Mouse (Mus musculus) Patski (cell line): ENCODE data around the gene Ren1. TPM values are rescaled to one million over a fixed set of nuclear protein-coding genes. Genes with fewer than 3 reads are reported as not detected.

Experiments
- ATAC-seq: fragments of 100-300 bp; one replicate; pipeline ENCODE4 v1.8.0; 2021
- CTCF ChIA-PET: fragments of 350-600 bp; sonication (Branson Sonifier 250); formaldehyde crosslinking; loops from one replicate; lab custom pipeline; 2022; ENCODE audit warnings: inconsistent platforms; lab: Charles Lee
- POLR2A ChIA-PET: fragments of 350-600 bp; sonication (Branson Sonifier 250); formaldehyde crosslinking; loops from one replicate; lab custom pipeline; 2022; ENCODE audit warnings: antibody characterized with exemption, inconsistent platforms; lab: Charles Lee
- DNase-seq: peaks from one replicate; pipeline ENCODE4 v3.0.0-alpha.2; 2011; ENCODE audit warnings: low read depth, low spot score
- H3K27me3 ChIP-seq: fragments of 371-371 bp; one replicate; pipeline ENCODE4 v1.5.1; 2021
- CTCF ChIP-seq: fragments of 100-300 bp; IDR thresholded peaks from one replicate; pipeline ENCODE4 v1.5.1; 2021
- in situ Hi-C: fragments of 300-500 bp; cut with MboI; formaldehyde crosslinking; loops from 3 replicates; pipeline ENCODE4 v1.11.1; 2018; ENCODE audit warnings: low pct_unique_long_range_greater_than_20kb, mixed read lengths
- polyA plus RNA-seq: library from polyadenylated mRNA; unstranded; gene quantifications from one replicate; pipeline ENCODE4 v1.2.3, GENCODE M21; 2021

The Ren1 gene
- polyA plus RNA-seq, 1 experiment from 2014 or later, result not detected

- POLR2A ChIA-PET, result no interaction called here
- CTCF ChIA-PET, result no interaction called here
- no peaks in the 10 kb centered on the region for H3K27me3 ChIP-seq
- no peak for ATAC-seq
- in situ Hi-C loops, result loop anchor here (10.0 kb wide), 1 partner anchor 288 kb away; no protein-coding TSS in a partner anchor
- DNase-seq, result no peak
- no peak for TF ChIP-seq CTCF
Observed at GRCm38 (mm10) chr1:133317149-133317548, 33.2 kb upstream of the Ren1 start.

GRCm38 (mm10) chr1:133321267-133321925 is 28.9 kb upstream of the Ren1 start, which contains the start of gene Kiss1:
Kiss1 (plus strand) TSS chr1:133321875.
- DNase-seq (no peak), ATAC-seq (no peak)
- ChIA-PET CTCF (interaction anchor here (1.0 to 2.1 kb wide), 5 partner anchors 13 to 144 kb away, joined by 3 to 7 read pairs (median 5); no protein-coding TSS in a partner anchor), POLR2A (no interaction called here)
- no peaks in the 10 kb centered on the region for H3K27me3 ChIP-seq
- in situ Hi-C loops, result no loop called here
- no peak for TF ChIP-seq CTCF

- in situ Hi-C loops, result no loop called here
- ATAC-seq (no peak), DNase-seq (no peak)
- ChIA-PET CTCF (interaction anchor here (0.8 kb wide), 1 partner anchor 30 kb away, joined by 3 read pairs; no protein-coding TSS in a partner anchor), POLR2A (no interaction called here)
- TF ChIP-seq CTCF, result no peak
- peaks cover 2% of the 10 kb centered on the region for H3K27me3 ChIP-seq
Observed at GRCm38 (mm10) chr1:133323333-133323732, 27.0 kb upstream of the Ren1 start.

DNA sequence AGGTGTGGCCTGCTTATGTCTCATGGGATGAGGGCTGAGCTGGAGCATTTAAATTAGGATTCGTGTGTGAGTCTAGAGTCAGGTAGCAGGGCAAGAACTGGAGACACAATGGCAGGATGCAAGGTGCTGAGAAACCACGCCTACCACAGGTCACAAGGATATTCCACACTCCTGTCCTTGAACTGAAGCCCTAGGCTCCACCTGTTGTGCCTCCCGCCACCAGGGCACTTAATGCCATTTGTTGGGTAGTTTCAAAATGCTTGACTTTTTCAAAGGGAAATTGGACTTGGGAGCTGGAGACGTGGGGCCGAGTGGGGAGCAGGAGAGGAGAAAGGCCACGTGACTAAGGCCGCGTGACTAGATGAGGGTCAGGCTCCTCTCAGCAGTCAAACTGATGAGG is 24.4 kb upstream of the Ren1 start:
- CTCF ChIA-PET, result no interaction called here
- POLR2A ChIA-PET, result interaction anchor here (0.6 kb wide), 1 partner anchor 181 kb away, joined by 3 read pairs; no protein-coding TSS in a partner anchor
- in situ Hi-C loops, result no loop called here
- ATAC-seq (no peak), DNase-seq (no peak)
- no peak for TF ChIP-seq CTCF
- H3K27me3 ChIP-seq, result peaks cover 24% of the 10 kb centered on the region

- CTCF ChIA-PET, result no interaction called here
- H3K27me3 ChIP-seq, result peaks cover 26% of the 10 kb centered on the region
- TF ChIP-seq CTCF, result no peak
- POLR2A ChIA-PET, result no interaction called here
- DNase-seq, result no peak
- in situ Hi-C loops, result no loop called here
- ATAC-seq, result no peak
Observed at GRCm38 (mm10) chr1:133327094-133327493, 23.2 kb upstream of the Ren1 start.

DNA sequence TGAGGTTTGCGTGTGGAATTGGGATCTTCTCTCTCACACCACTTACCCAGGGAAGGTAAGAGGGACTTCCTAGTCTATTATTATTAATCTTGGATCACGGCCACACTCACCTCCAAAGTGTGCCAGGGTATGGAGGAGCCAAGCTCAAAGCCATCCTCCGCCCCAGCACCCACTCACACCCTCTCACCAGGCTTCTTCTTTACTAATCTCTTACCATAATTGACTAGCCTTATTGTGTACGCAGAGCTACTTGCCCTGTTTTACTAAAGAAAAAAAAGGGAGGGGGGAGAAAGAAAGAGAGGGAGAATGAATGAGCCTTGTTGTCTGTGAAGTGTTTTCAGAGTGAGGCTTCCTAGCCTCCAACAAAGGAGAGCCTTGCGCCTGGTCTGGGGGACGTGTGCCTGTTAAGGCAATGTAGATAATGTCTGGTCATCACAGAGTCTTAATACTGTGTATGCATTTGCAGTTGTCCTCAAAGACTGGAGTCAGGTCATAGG is 22.0 kb upstream of the Ren1 start:
- ChIA-PET CTCF (no interaction called here), POLR2A (interaction anchor here (1.8 kb wide), 1 partner anchor 9 kb away, joined by 3 read pairs; no protein-coding TSS in a partner anchor)
- ATAC-seq, result no peak
- in situ Hi-C loops, result no loop called here
- peaks cover 31% of the 10 kb centered on the region for H3K27me3 ChIP-seq
- TF ChIP-seq CTCF, result no peak
- no peak for DNase-seq

DNA sequence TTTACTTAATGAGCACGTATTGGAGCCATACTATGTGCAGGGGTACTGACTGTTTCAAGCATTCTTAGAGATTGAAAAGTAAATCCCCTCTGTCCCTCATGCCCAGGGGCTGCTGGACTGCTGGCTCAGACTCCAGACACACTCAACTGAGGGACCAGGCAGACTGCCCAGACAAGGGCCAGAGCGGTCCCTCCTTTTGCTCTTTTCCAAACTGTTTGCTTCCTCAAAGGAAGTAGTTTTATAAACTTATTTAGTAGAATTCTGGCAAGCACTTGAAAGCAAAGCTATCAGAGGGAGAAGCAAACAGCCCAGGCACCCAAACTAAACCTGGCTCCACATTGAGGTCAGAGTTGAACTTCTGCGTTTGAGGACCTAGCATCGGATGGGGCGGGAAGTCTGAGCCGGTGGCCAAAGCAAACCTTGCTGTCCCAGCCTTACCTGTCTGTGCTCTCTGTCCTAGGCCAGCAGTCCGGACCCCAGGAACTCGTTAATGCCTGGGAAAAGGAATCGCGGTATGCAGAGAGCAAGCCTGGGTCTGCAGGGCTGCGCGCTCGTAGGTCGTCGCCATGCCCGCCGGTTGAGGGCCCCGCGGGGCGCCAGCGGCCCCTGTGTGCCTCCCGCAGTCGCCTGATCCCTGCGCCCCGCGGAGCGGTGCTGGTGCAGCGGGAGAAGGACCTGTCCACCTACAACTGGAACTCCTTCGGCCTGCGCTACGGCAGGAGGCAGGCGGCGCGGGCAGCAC is 21.2 kb upstream of the Ren1 start:
- H3K27me3 ChIP-seq, result peaks cover 35% of the 10 kb centered on the region
- POLR2A ChIA-PET, result interaction anchor here (1.8 kb wide), 1 partner anchor 8 kb away, joined by 3 read pairs; no protein-coding TSS in a partner anchor
- ATAC-seq (no peak), DNase-seq (no peak)
- CTCF ChIA-PET, result no interaction called here
- no peak for TF ChIP-seq CTCF
- in situ Hi-C loops, result no loop called here

- ChIA-PET CTCF (no interaction called here), POLR2A (interaction anchor here (1.8 kb wide), 1 partner anchor 8 kb away, joined by 3 read pairs; no protein-coding TSS in a partner anchor)
- ATAC-seq, result no peak
- peaks cover 38% of the 10 kb centered on the region for H3K27me3 ChIP-seq
- no peak for TF ChIP-seq CTCF
- DNase-seq, result no peak
- in situ Hi-C loops, result no loop called here
Observed at GRCm38 (mm10) chr1:133329638-133329964, 20.7 kb upstream of the Ren1 start.

GRCm38 (mm10) chr1:133331142-133331541 is 19.2 kb upstream of the Ren1 start:
- peaks cover 46% of the 10 kb centered on the region for H3K27me3 ChIP-seq
- TF ChIP-seq CTCF, result no peak
- no peak for DNase-seq
- ChIA-PET CTCF (interaction anchor here (1.3 kb wide), 1 partner anchor 49 kb away, joined by 3 read pairs; no protein-coding TSS in a partner anchor), POLR2A (no interaction called here)
- in situ Hi-C loops, result no loop called here
- ATAC-seq, result no peak

DNA sequence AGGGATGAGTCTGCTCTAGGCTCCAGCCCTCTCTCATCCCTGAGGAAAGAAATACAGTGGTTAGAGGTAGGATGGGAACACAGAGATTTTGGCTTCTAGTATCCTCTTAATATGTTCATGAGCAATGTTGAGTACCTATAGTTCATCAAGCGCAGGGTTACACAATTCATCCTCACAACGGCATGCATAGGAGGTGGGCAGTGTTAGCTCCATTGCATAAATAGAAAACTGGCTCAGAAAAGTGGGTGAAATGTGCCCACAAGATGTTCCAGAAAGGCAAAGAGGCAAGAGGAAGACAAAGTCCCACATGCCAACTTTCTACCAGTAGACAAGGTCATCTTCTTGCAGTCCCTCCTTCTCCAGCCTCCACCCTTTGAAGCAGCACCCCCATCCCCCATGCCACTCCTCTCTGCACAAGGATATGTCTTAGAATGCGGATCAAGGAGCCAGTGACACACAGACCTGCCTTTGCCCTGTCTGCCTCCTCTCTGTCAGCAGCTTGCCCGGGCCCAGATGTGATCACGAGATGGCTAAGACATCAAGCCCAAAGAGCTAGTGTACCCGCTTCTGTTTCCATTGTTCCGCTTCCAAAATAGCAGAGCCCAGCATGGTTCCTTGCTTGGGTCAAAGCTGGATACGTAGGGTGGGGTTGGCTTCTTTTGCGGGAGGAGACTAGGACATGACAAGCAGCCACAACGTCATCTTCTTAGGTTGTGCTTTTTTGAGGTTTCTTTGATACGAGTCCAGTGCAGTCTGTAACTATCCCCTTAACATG is 17.5 kb upstream of the Ren1 start:
- DNase-seq (no peak), ATAC-seq (no peak)
- in situ Hi-C loops, result no loop called here
- ChIA-PET POLR2A (no interaction called here), CTCF (interaction anchor here (1.3 to 1.5 kb wide), 2 partner anchors 17 to 48 kb away, joined by 3 to 4 read pairs; no protein-coding TSS in a partner anchor)
- H3K27me3 ChIP-seq, result peaks cover 57% of the 10 kb centered on the region
- no peak for TF ChIP-seq CTCF
